In genomic region chr7:19022189-19022958, GRCm38 (mm10) we compare ENCODE assay signal across 16 mouse cellular contexts. TPM values are rescaled to one million over a fixed set of nuclear protein-coding genes. Genes with fewer than 3 reads are reported as not detected.
DNase-seq lines count a peak whose midpoint lies in the region; ATAC-seq and TF ChIP-seq lines count a peak whose summit lies in the region.
"Had no signal": no experiment of that assay in that cellular context is flagged by ENCODE, and none has a peak within 500 bp of the region (broad histone marks: within the 10 kb centered on the region; RNA-seq: fewer than 3 reads in every experiment).

No protein-coding gene starts in this region.

- intact Hi-C loops in left cerebral cortex, postnatal 14 days (cut with DNase I): no loop called here

- WGBS in liver, adult 2 months: 18% methylated on average over 18 of the region's 18 CpGs
- WGBS in intestine, embryonic 15.5 days: 39% methylated on average over 18 of the region's 18 CpGs
- 47% methylated on average over 18 of the region's 18 CpGs for WGBS in liver, embryonic 11.5 days
- WGBS in stomach, embryonic 16.5 days: 42% methylated on average over 18 of the region's 18 CpGs
- WGBS in thymus, adult 2 months: 82% methylated on average over 18 of the region's 18 CpGs

- peak overlapping the region; percentile 58 for H3K4me2 ChIP-seq in intestine, embryonic 15.5 days (replicated peaks)
- H3K4me2 ChIP-seq in liver, embryonic 11.5 days: peak overlapping the region; percentile 55
- H3K4me2 ChIP-seq in stomach, embryonic 16.5 days (ENCODE audit: low read depth, low read length): peak overlapping the region; percentile 38
- H3K4me2 ChIP-seq: hindbrain, embryonic 14.5 days; neural tube, embryonic 13.5 days had no signal

- peaks cover 25% of the 10 kb centered on the region; the same call in 1 of the 2 replicates for H3K79me2 ChIP-seq in liver, adult 2 months (ENCODE audit: control insufficient read depth, insufficient read depth, low read length)

- DNase-seq in liver, adult 2 months (ENCODE audit: extremely low read depth, low read depth, low spot score): peak; percentile 61
- no peak for DNase-seq in liver
- DNase-seq in liver, embryonic 11.5 days (ENCODE audit: low spot score): no peak
- no peak for DNase-seq in thymus, adult 2 months
- DNase-seq in left cerebral cortex, postnatal 14 days (ENCODE audit: low spot score in 2 of 2): no peak

- no peak for TF ChIP-seq CTCF in liver, adult 2 months (IDR thresholded peaks at IDR 0.05; ENCODE audit: low read depth, low read length)
- no peak for TF ChIP-seq CTCF in thymus, adult 2 months (IDR thresholded peaks at IDR 0.05; ENCODE audit: borderline replicate concordance, control insufficient read depth, extremely low read depth, insufficient read depth, low read length, poor library complexity)

- TF ChIP-seq POLR2A in liver, adult 2 months (IDR thresholded peaks at IDR 0.05; ENCODE audit: extremely low read depth, insufficient read depth, low read length): no peak
- no peak for TF ChIP-seq POLR2A in thymus, adult 2 months (IDR thresholded peaks at IDR 0.05; ENCODE audit: control insufficient read depth, extremely low read depth, insufficient read depth, low read length, poor library complexity)

- no peaks in the 10 kb centered on the region for H3K27me3 ChIP-seq in liver, adult 2 months (ENCODE audit: control insufficient read depth, insufficient read depth, low read length)
- peaks cover 28% of the 10 kb centered on the region for H3K27me3 ChIP-seq in intestine, embryonic 15.5 days (replicated peaks)
- H3K27me3 ChIP-seq in liver, embryonic 11.5 days (replicated peaks; ENCODE audit: control insufficient read depth, insufficient read depth, low read length): peaks cover 36% of the 10 kb centered on the region
- H3K27me3 ChIP-seq in stomach, embryonic 16.5 days (ENCODE audit: control insufficient read depth, insufficient read depth, low read length): peaks cover 28% of the 10 kb centered on the region
- H3K27me3 ChIP-seq in thymus, adult 2 months (ENCODE audit: control insufficient read depth, insufficient read depth, low read length): no peaks in the 10 kb centered on the region

- H3K27ac ChIP-seq in liver, adult 2 months (replicated peaks; ENCODE audit: insufficient read depth, low read depth, low read length): peak overlapping the region; percentile 93
- no peak overlapping the region for H3K27ac ChIP-seq in intestine, embryonic 15.5 days
- H3K27ac ChIP-seq in liver, embryonic 11.5 days (ENCODE audit: low read depth, low read length): no peak overlapping the region
- peak overlapping the region; percentile 57 for H3K27ac ChIP-seq in stomach, embryonic 16.5 days (ENCODE audit: low read length)
- no peak overlapping the region for H3K27ac ChIP-seq in thymus, adult 2 months (ENCODE audit: control insufficient read depth, insufficient read depth, low read length)
- H3K27ac ChIP-seq: hindbrain, embryonic 14.5 days; kidney, embryonic 15.5 days; neural tube, embryonic 13.5 days had no signal

- H3K4me1 ChIP-seq in liver, adult 2 months (ENCODE audit: control insufficient read depth, insufficient read depth, low read length): peaks cover 16% of the 10 kb centered on the region
- H3K4me1 ChIP-seq in intestine, embryonic 15.5 days (replicated peaks): peaks cover 18% of the 10 kb centered on the region
- H3K4me1 ChIP-seq in liver, embryonic 11.5 days (replicated peaks; ENCODE audit: control insufficient read depth, insufficient read depth, low read length): peaks cover 19% of the 10 kb centered on the region
- peaks cover 16% of the 10 kb centered on the region for H3K4me1 ChIP-seq in stomach, embryonic 16.5 days (ENCODE audit: control insufficient read depth, insufficient read depth, low read length)
- H3K4me1 ChIP-seq in thymus, adult 2 months (replicated peaks; ENCODE audit: control insufficient read depth, insufficient read depth, low read length): peaks cover 18% of the 10 kb centered on the region

- H3K36me3 ChIP-seq in liver, adult 2 months (ENCODE audit: control insufficient read depth, insufficient read depth, low read length): no peaks in the 10 kb centered on the region
- H3K36me3 ChIP-seq in intestine, embryonic 15.5 days: no peaks in the 10 kb centered on the region
- no peaks in the 10 kb centered on the region; the same call in 1 of the 2 replicates for H3K36me3 ChIP-seq in liver, embryonic 11.5 days (ENCODE audit: control insufficient read depth, insufficient read depth, low read length)
- H3K36me3 ChIP-seq in stomach, embryonic 16.5 days (ENCODE audit: control insufficient read depth, insufficient read depth, low read length): no peaks in the 10 kb centered on the region
- no peaks in the 10 kb centered on the region for H3K36me3 ChIP-seq in thymus, adult 2 months (ENCODE audit: control insufficient read depth, insufficient read depth, low read length)
- H3K36me3 ChIP-seq: kidney, embryonic 15.5 days; neural tube, embryonic 13.5 days had no signal

- peak overlapping the region; percentile 99 for H3K9ac ChIP-seq in liver, adult 2 months (ENCODE audit: low read depth, low read length)
- peak overlapping the region; percentile 58; the same call in 1 of the 2 replicates for H3K9ac ChIP-seq in intestine, embryonic 15.5 days
- H3K9ac ChIP-seq in liver, embryonic 11.5 days (ENCODE audit: low read depth, low read length): peak overlapping the region; percentile 46
- peak overlapping the region; percentile 69 for H3K9ac ChIP-seq in stomach, embryonic 16.5 days (ENCODE audit: low read length)
- H3K9ac ChIP-seq: hindbrain, embryonic 14.5 days; kidney, embryonic 15.5 days had no signal

- no peaks in the 10 kb centered on the region for H3K9me3 ChIP-seq in intestine, embryonic 15.5 days
- H3K9me3 ChIP-seq in liver, embryonic 11.5 days (ENCODE audit: control insufficient read depth, low read length): no peaks in the 10 kb centered on the region
- no peaks in the 10 kb centered on the region for H3K9me3 ChIP-seq in stomach, embryonic 16.5 days (replicated peaks; ENCODE audit: control insufficient read depth, low read length)
- H3K9me3 ChIP-seq: kidney, embryonic 15.5 days; neural tube, embryonic 13.5 days had no signal

- H3K4me3 ChIP-seq in liver, adult 2 months (ENCODE audit: insufficient read depth, low read depth, low read length): peak overlapping the region; percentile 99
- H3K4me3 ChIP-seq in intestine, embryonic 15.5 days (replicated peaks): peak overlapping the region; percentile 92
- peak overlapping the region; percentile 98 for H3K4me3 ChIP-seq in liver, embryonic 11.5 days (ENCODE audit: low read depth, low read length)
- H3K4me3 ChIP-seq in stomach, embryonic 16.5 days (replicated peaks; ENCODE audit: low read length): peak overlapping the region; percentile 94
- H3K4me3 ChIP-seq in thymus, adult 2 months (ENCODE audit: control insufficient read depth, insufficient read depth, low read length): no peak overlapping the region

- no peak for ATAC-seq in intestine, embryonic 15.5 days
- no peak for ATAC-seq in liver, embryonic 11.5 days (replicated peaks; ENCODE audit: low FRiP score)
- ATAC-seq in stomach, embryonic 16.5 days (ENCODE audit: insufficient read depth, low FRiP score): no peak
- ATAC-seq: Patski had no signal

RNA-seq across cellular contexts. Expression of gene Foxa3, which starts 1.0 kb away (rescaled TPM):
- total RNA-seq in liver, adult 2 months (2014; rRNA removed): 31.2 and 60.1 TPM in 2 replicates
- polyA plus RNA-seq in liver, adult 2 months (2012; rRNA removed): 47.4 and 54.1 TPM in 2 replicates
- 26.6 and 28.3 TPM in 2 replicates for polyA plus RNA-seq in intestine, embryonic 15.5 days (2015; fragmentation: Nextera tagmentation; extraction: Ambion mirVana)
- 29.7 and 32.0 TPM in 2 replicates for polyA plus RNA-seq in liver, embryonic 11.5 days (2014; fragmentation: Nextera tagmentation; extraction: Ambion mirVana)
- 32.5 and 37.1 TPM in 2 replicates for polyA plus RNA-seq in stomach, embryonic 16.5 days (2015; fragmentation: Nextera tagmentation; extraction: Ambion mirVana)
- 0.51 and 0.69 TPM in 2 replicates for polyA plus RNA-seq in thymus, adult 2 months (2012; rRNA removed)
- total RNA-seq in left cerebral cortex, postnatal 14 days (2021): not detected
- total RNA-seq: gastrocnemius, postnatal 36 days; left cerebral cortex, postnatal 36 days; megakaryocyte progenitor cell, adult 5-6 weeks; midbrain, postnatal 0 days had no signal
- polyA plus RNA-seq: heart, postnatal 0 days; hindbrain, embryonic 14.5 days; midbrain, postnatal 0 days had no signal

RNA-seq across cellular contexts. Expression of gene Sympk, which starts 1.8 kb away (rescaled TPM):
- 21.5 and 29.5 TPM in 2 replicates for total RNA-seq in liver, adult 2 months (2014; rRNA removed)
- 37.3 and 46.9 TPM in 2 replicates for polyA plus RNA-seq in liver, adult 2 months (2012; rRNA removed)
- polyA plus RNA-seq in intestine, embryonic 15.5 days (2015; fragmentation: Nextera tagmentation; extraction: Ambion mirVana): 29.6 and 30.3 TPM in 2 replicates
- polyA plus RNA-seq in liver, embryonic 11.5 days (2014; fragmentation: Nextera tagmentation; extraction: Ambion mirVana): 26.3 and 28.4 TPM in 2 replicates
- polyA plus RNA-seq in stomach, embryonic 16.5 days (2015; fragmentation: Nextera tagmentation; extraction: Ambion mirVana): 20.2 and 22.5 TPM in 2 replicates
- 150 and 189 TPM in 2 replicates for polyA plus RNA-seq in thymus, adult 2 months (2012; rRNA removed)
- 100 to 1,000 TPM; 106 to 109 TPM for total RNA-seq in left cerebral cortex, postnatal 14 days (2021)

RNA-seq across cellular contexts. Expression of gene Irf2bp1, which starts 18.5 kb away (rescaled TPM):
- 4.5 and 7.3 TPM in 2 replicates for total RNA-seq in liver, adult 2 months (2014; rRNA removed)
- 13.2 and 14.6 TPM in 2 replicates for polyA plus RNA-seq in liver, adult 2 months (2012; rRNA removed)
- 24.5 and 24.6 TPM in 2 replicates for polyA plus RNA-seq in intestine, embryonic 15.5 days (2015; fragmentation: Nextera tagmentation; extraction: Ambion mirVana)
- polyA plus RNA-seq in liver, embryonic 11.5 days (2014; fragmentation: Nextera tagmentation; extraction: Ambion mirVana): 23.3 and 24.9 TPM in 2 replicates
- polyA plus RNA-seq in stomach, embryonic 16.5 days (2015; fragmentation: Nextera tagmentation; extraction: Ambion mirVana): 10.7 and 14.3 TPM in 2 replicates
- polyA plus RNA-seq in thymus, adult 2 months (2012; rRNA removed): 67.2 and 76.3 TPM in 2 replicates
- total RNA-seq in left cerebral cortex, postnatal 14 days (2021): 10 to 100 TPM; 42.5 to 45.2 TPM

RNA-seq across cellular contexts. Expression of gene Mypop, which starts 31.3 kb away (rescaled TPM):
- total RNA-seq in liver, adult 2 months (2014; rRNA removed): 0.54 and 0.65 TPM in 2 replicates
- polyA plus RNA-seq in liver, adult 2 months (2012; rRNA removed): 2.7 and 3.1 TPM in 2 replicates
- 2.5 and 2.9 TPM in 2 replicates for polyA plus RNA-seq in intestine, embryonic 15.5 days (2015; fragmentation: Nextera tagmentation; extraction: Ambion mirVana)
- polyA plus RNA-seq in liver, embryonic 11.5 days (2014; fragmentation: Nextera tagmentation; extraction: Ambion mirVana): 1.5 and 2.2 TPM in 2 replicates
- 1.6 and 2.3 TPM in 2 replicates for polyA plus RNA-seq in stomach, embryonic 16.5 days (2015; fragmentation: Nextera tagmentation; extraction: Ambion mirVana)
- 3.6 and 5.0 TPM in 2 replicates for polyA plus RNA-seq in thymus, adult 2 months (2012; rRNA removed)
- 10 to 100 TPM; 39.9 to 42.2 TPM for total RNA-seq in left cerebral cortex, postnatal 14 days (2021)

RNA-seq across cellular contexts. Expression of gene Rsph6a, which starts 32.1 kb away (rescaled TPM):
- total RNA-seq in liver, adult 2 months (2014; rRNA removed): not detected in 2 replicates
- polyA plus RNA-seq in liver, adult 2 months (2012; rRNA removed): not detected in 2 replicates
- polyA plus RNA-seq in intestine, embryonic 15.5 days (2015; fragmentation: Nextera tagmentation; extraction: Ambion mirVana): not detected in 2 replicates
- polyA plus RNA-seq in liver, embryonic 11.5 days (2014; fragmentation: Nextera tagmentation; extraction: Ambion mirVana): not detected in 2 replicates
- polyA plus RNA-seq in stomach, embryonic 16.5 days (2015; fragmentation: Nextera tagmentation; extraction: Ambion mirVana): not detected in 2 replicates
- polyA plus RNA-seq in thymus, adult 2 months (2012; rRNA removed): 0.05 and 0.18 TPM in 2 replicates
- total RNA-seq in left cerebral cortex, postnatal 14 days (2021): under 1 TPM; 0.29 to 0.49 TPM
- total RNA-seq: gastrocnemius, postnatal 36 days; megakaryocyte progenitor cell, adult 5-6 weeks; midbrain, postnatal 0 days had no signal
- polyA plus RNA-seq: heart, postnatal 0 days; kidney, embryonic 15.5 days; neural tube, embryonic 13.5 days; Patski had no signal

Comparison
In these comparisons a context has a peak if more than half of its experiments do, and no peak if none do; other contexts are left out.
1. H3K27ac ChIP-seq: peak in liver, adult 2 months (single experiment) and stomach, embryonic 16.5 days (single experiment); none in intestine, embryonic 15.5 days (single experiment), liver, embryonic 11.5 days (single experiment) and thymus, adult 2 months (single experiment).
2. H3K9ac ChIP-seq: peak in every context shown above with its lines; median percentile 99 in liver, adult 2 months; 69 in stomach, embryonic 16.5 days; 58 in intestine, embryonic 15.5 days; 46 in liver, embryonic 11.5 days.
3. RNA of gene Foxa3, which starts 1.0 kb away (polyA plus RNA-seq): 47.4 to 54.1 TPM in liver, adult 2 months, 32.5 to 37.1 TPM in stomach, embryonic 16.5 days, 29.7 to 32.0 TPM in liver, embryonic 11.5 days and 26.6 to 28.3 TPM in intestine, embryonic 15.5 days; 0.51 to 0.69 TPM in thymus, adult 2 months; every median in the first group is over 10 times any median in the second.
4. Peak in every context shown above with its lines, with median percentiles within 50 percentile points of each other: H3K4me2 ChIP-seq.